Mouse (Mus musculus): ENCODE data around the gene Vmn1r80.
"Not testable (repeated sequence)": the region's sequence is repeated elsewhere in the genome, so short reads cannot be mapped to it uniquely, and the experiment has no call there.

The Vmn1r80 gene

DNA sequence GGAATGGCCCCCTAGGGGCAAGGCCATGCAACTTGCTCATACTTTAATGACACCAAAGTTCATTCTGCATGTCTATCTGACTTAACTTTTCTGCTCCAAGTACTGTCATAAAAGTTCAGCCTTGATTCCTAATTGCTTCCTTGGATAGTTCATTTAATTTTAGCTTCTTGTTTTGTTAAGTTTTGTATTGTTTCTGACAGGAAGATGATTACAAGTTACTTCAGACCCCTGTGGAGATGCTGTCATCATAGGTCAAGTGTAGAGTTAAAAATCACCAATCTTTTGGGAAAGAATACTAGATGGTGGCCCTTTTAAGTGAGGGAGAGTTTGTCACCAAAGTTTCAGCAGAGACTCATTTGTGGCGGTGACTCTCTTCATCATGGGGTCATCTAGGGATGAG lies at the start of gene Vmn1r80:
Gene Vmn1r80 (plus strand): TSS at position 301 of the 400 bp plus-strand sequence.
- in situ Hi-C loops (cut with MboI, MseI): no loop called here

DNA sequence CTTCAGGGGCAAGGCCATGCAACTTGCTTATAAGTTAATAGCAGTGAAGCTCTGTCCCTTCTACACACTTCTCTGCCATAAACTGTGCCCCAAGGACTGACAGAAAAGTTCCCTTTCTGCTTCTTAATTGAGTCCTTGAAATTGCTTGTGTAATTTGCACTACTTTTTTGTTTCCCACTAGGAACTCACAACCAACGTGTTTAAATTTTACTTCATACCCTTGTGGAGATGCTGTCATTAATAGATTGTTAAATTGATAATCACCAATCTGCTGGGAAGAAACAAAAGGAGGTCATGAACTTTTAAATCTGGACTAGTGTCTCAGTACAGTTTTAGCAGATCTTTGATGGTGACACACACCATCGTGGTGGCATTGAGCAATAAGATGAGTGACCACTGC lies 39.1 kb upstream of the Vmn1r80 start, which contains the start of gene Vmn1r78:
Gene Vmn1r78 (plus strand): TSS at position 301 of the 400 bp plus-strand sequence.
- in situ Hi-C loops (cut with MboI, MseI): no loop called here

DNA sequence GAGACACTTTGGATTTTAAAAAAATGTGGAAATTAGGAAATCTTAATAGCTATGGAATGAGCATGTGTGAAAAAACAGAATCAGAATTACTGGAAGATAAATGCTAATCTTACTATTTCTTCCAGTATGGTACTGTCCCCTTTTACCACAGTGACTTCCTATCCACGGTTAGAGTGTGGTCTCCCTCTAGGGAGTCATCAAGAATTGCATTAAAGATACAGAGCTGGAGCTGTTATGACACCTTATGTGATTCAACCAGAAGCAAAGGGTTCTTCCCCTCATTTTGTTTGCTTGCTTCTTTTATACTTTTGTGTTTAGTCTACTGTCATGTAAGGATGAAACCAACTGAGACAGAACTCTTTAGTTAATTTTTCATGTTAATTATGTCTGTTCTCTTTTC lies 32.6 kb upstream of the Vmn1r80 start:
- in situ Hi-C loops (cut with MboI, MseI): not testable (repeated sequence)

DNA sequence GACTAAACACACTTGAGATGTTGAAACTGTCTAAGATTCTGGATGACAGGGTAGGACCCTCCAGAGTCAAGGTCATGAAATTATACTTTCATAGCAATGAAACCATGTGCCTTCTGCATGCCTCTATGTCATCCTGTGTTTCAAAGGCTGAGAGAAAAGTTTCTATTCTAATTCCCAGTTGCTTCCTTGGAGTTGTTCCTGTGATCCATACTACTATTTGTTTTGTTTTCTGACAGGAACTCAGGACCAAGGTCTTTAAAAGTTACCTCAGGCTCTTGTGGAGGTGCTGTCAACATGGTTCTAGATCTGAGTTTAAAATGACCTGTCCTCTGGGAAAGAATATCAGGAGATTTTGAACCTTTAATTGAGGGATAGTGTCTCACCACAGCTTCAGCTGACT lies 18.1 kb upstream of the Vmn1r80 start, which contains the start of gene Vmn1r79:
Gene Vmn1r79 (plus strand): TSS at position 301 of the 400 bp plus-strand sequence.
- in situ Hi-C loops (cut with MboI, MseI): not testable (repeated sequence)

DNA sequence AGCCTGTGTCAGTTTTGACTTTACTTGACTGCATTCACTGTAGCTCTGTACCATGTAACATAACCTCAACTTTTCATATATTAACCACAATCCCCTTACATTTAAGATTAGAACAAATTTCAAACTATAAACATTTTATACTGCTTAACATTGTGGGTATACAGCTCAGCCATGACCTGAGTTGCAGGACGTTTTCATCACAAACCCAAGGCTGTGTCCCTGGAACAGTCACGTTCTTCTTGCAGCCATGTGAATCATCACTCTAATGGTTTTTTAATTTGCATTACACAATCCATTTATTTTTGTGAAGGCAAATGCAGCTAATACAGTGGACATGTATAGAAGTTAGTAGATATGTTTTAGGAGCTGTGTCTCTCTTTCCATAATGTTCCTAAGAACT lies 16.2 kb upstream of the Vmn1r80 start:
- in situ Hi-C loops (cut with MboI, MseI): not testable (repeated sequence)

DNA sequence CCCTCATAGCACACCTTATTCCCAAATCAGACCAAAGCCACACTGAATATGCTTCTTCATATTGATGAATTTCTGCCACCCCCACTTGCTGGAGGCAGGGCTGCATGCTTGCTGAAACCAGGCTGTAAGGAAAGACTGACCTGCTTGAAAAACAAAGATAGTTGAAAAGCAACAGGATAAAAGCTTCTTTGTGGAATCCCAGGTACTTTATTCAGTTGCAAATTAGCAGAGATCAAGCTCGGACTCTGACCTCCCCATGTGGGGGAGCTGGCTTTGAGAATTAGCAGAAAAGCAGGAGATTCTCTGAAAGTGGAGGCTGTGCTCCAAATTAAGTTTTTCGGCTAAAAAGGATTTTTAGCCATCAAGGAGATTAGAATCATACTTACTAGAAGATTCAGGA lies 15.1 kb downstream of the Vmn1r80 start:
- in situ Hi-C loops (cut with MboI, MseI): no loop called here
